Mouse (Mus musculus): ENCODE measurements around the gene Cyth2. TPM values are rescaled to one million over a fixed set of nuclear protein-coding genes. Genes with fewer than 3 reads are reported as not detected.
A peak's percentile ranks its signal among the peaks of the same experiment; 100 is the strongest.

Gene Cyth2
- polyA plus RNA-seq, 1 experiment: 68.7 TPM

- no peak for DNase-seq (ENCODE audit: low spot score)
These were observed 28.2 kb downstream of the Cyth2 start for GRCm38 (mm10) chr7:45786136-45786578.

- DNase-seq (ENCODE audit: low spot score): no peak
These were observed 28.8 kb downstream of the Cyth2 start for GRCm38 (mm10) chr7:45785388-45786135.

GRCm38 (mm10) chr7:45784524-45785372 is 29.6 kb downstream of the Cyth2 start, which contains the start of gene Sult2b1:
Gene Sult2b1 (minus strand): TSS chr7:45784669.
- DNase-seq (ENCODE audit: low spot score): no peak

GRCm38 (mm10) chr7:45783511-45784091 is 30.8 kb downstream of the Cyth2 start, which contains the start of gene Lmtk3:
Gene Lmtk3 (plus strand): TSS chr7:45783738.
- DNase-seq (ENCODE audit: low spot score): no peak

- no peak for DNase-seq (ENCODE audit: low spot score)
These were observed 32.1 kb downstream of the Cyth2 start for GRCm38 (mm10) chr7:45782271-45782670.

GRCm38 (mm10) chr7:45779081-45779641 is 35.2 kb downstream of the Cyth2 start:
- no peak for DNase-seq (ENCODE audit: low spot score)

GRCm38 (mm10) chr7:45775237-45775636 is 39.1 kb downstream of the Cyth2 start:
- DNase-seq (ENCODE audit: low spot score): no peak

GRCm38 (mm10) chr7:45771101-45771500 is 43.3 kb downstream of the Cyth2 start:
- no peak for DNase-seq (ENCODE audit: low spot score)

- no peak for DNase-seq (ENCODE audit: low spot score)
These were observed 43.8 kb downstream of the Cyth2 start for GRCm38 (mm10) chr7:45770427-45771082.

- DNase-seq (ENCODE audit: low spot score): no peak
These were observed 46.9 kb downstream of the Cyth2 start for GRCm38 (mm10) chr7:45767500-45767899.

- no peak for DNase-seq (ENCODE audit: low spot score)
These were observed 47.6 kb downstream of the Cyth2 start for GRCm38 (mm10) chr7:45766764-45767163.

- no peak for DNase-seq (ENCODE audit: low spot score)
These were observed 48.4 kb downstream of the Cyth2 start for GRCm38 (mm10) chr7:45765995-45766394.

GRCm38 (mm10) chr7:45760151-45760550 is 54.2 kb downstream of the Cyth2 start:
- DNase-seq (ENCODE audit: low spot score): no peak

- DNase-seq (ENCODE audit: low spot score): peak; percentile 48
These were observed 55.0 kb downstream of the Cyth2 start for GRCm38 (mm10) chr7:45759400-45759799.

Other genes starting within 250 kb of the Cyth2 start
- 48.1 and 58.5 TPM in 2 replicates for gene Bcat2, start 244.4 kb downstream of the Cyth2 start, polyA plus RNA-seq (2012; rRNA removed)
- not detected in 2 replicates for gene Fgf21, start 199.1 kb downstream of the Cyth2 start, polyA plus RNA-seq (2012; rRNA removed)
- 0.04 TPM in 1 of 2 replicates, not detected in the other for gene Fut1, start 197.3 kb downstream of the Cyth2 start, polyA plus RNA-seq (2012; rRNA removed)
- 0.23 and 0.27 TPM in 2 replicates for gene Izumo1, start 192.8 kb downstream of the Cyth2 start, polyA plus RNA-seq (2012; rRNA removed)
- gene Rasip1, start 187.1 kb downstream of the Cyth2 start, polyA plus RNA-seq (2012; rRNA removed): 7.3 and 11.8 TPM in 2 replicates
- gene Mamstr, start 174.6 kb downstream of the Cyth2 start, polyA plus RNA-seq (2012; rRNA removed): 8.4 and 11.3 TPM in 2 replicates
- gene Fut2, start 148.2 kb downstream of the Cyth2 start, polyA plus RNA-seq (2012; rRNA removed): 1.8 and 3.3 TPM in 2 replicates
- gene Ntn5, start 130.6 kb downstream of the Cyth2 start, polyA plus RNA-seq (2012; rRNA removed): 0.06 and 0.08 TPM in 2 replicates
- gene Sec1, start 120.2 kb downstream of the Cyth2 start, polyA plus RNA-seq (2012; rRNA removed): 0.09 and 0.14 TPM in 2 replicates
- gene Car11, start 114.7 kb downstream of the Cyth2 start, polyA plus RNA-seq (2012; rRNA removed): 25.0 and 29.8 TPM in 2 replicates
- gene Dbp, start 109.5 kb downstream of the Cyth2 start, polyA plus RNA-seq (2012; rRNA removed): 335 and 503 TPM in 2 replicates
- 594 and 906 TPM in 2 replicates for gene Rpl18, start 99.1 kb downstream of the Cyth2 start, polyA plus RNA-seq (2012; rRNA removed)
- gene Sphk2, start 96.6 kb downstream of the Cyth2 start, polyA plus RNA-seq (2012; rRNA removed): 22.1 and 25.6 TPM in 2 replicates
- 1.3 and 1.5 TPM in 2 replicates for gene Fam83e, start 93.4 kb downstream of the Cyth2 start, polyA plus RNA-seq (2012; rRNA removed)
- not detected in 2 replicates for gene Spaca4, start 88.8 kb downstream of the Cyth2 start, polyA plus RNA-seq (2012; rRNA removed)
- gene Lmtk3, start 30.8 kb downstream of the Cyth2 start, polyA plus RNA-seq (2012; rRNA removed): 2.5 and 2.9 TPM in 2 replicates
- 1.3 and 1.5 TPM in 2 replicates for gene Sult2b1, start 29.9 kb downstream of the Cyth2 start, polyA plus RNA-seq (2012; rRNA removed)
- gene Kcnj14, start 10.2 kb upstream of the Cyth2 start, polyA plus RNA-seq (2012; rRNA removed): 0.25 and 0.35 TPM in 2 replicates
- 11.7 and 12.2 TPM in 2 replicates for gene Grwd1, start 16.4 kb upstream of the Cyth2 start, polyA plus RNA-seq (2012; rRNA removed)
- 221 and 243 TPM in 2 replicates for gene Kdelr1, start 58.2 kb upstream of the Cyth2 start, polyA plus RNA-seq (2012; rRNA removed)
- 1.6 and 2.4 TPM in 2 replicates for gene Grin2d, start 63.8 kb upstream of the Cyth2 start, polyA plus RNA-seq (2012; rRNA removed)
- 0.10 TPM in 1 of 2 replicates, not detected in the other for gene Syngr4, start 82.1 kb upstream of the Cyth2 start, polyA plus RNA-seq (2012; rRNA removed)
- gene Tmem143, start 82.4 kb upstream of the Cyth2 start, polyA plus RNA-seq (2012; rRNA removed): 23.7 and 24.3 TPM in 2 replicates
- gene Emp3, start 106.8 kb upstream of the Cyth2 start, polyA plus RNA-seq (2012; rRNA removed): 213 and 219 TPM in 2 replicates
- 3.4 and 3.5 TPM in 2 replicates for gene Ccdc114, start 109.5 kb upstream of the Cyth2 start, polyA plus RNA-seq (2012; rRNA removed)
- 2.0 and 2.2 TPM in 2 replicates for gene Abcc6, start 215.7 kb upstream of the Cyth2 start, polyA plus RNA-seq (2012; rRNA removed)
- 35.5 and 41.4 TPM in 2 replicates for gene Nomo1, start 219.1 kb upstream of the Cyth2 start, polyA plus RNA-seq (2012; rRNA removed)

All from urinary bladder, adult 2 months (tissue).